Mouse (Mus musculus): ENCODE data around the gene Rps7.

DNA sequence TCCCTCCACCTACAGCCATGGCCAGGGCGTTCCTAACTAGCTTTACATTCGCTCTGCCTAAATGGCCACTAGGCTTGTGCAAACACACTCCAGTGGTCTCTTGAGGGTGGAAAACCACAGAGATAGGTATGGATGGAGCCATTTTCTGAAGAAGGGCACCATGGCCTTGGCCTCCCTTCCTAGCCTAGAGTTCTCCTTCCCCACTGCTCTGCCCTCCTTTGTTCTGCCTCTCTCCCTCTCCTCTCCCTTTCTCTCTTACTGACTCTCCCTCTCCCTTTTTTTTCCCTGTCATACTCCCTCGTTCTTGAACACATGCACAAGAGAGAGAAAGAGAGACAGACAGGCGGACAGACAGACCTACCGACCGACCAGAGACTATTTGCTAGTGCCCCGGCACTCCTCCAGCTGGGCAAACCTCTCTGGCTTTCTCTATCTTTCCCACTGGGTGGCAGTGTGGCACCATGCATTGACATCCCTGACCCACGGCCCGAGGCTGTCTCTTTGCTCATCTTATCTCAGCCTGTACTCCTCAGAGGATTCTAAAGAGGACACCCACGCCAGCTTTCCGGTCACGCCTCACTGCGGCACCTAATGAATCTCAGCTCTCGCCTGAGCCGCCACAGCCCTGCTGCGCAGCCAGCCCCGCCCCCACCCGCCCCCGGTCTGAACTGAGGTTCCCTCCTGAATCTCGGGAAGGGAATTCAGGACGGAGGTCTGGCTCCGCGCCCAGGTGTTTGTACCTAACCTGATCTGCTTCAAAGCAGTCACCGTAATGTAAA, 46.5 kb downstream of the Rps7 start:
- TF ChIP-seq POLR2A (IDR thresholded peaks at IDR 0.05; ENCODE audit: control insufficient read depth, low read depth, low read length), result no peak
- TF ChIP-seq CTCF (IDR thresholded peaks at IDR 0.05; ENCODE audit: control insufficient read depth, insufficient read depth, insufficient replicate concordance, low read depth, low read length), result peak; percentile 75; the same call in 1 of the 2 replicates

Measured in testis, adult 2 months (tissue).